Comparison of ENCODE assay signal across 8 mouse cellular contexts in the genomic region with DNA sequence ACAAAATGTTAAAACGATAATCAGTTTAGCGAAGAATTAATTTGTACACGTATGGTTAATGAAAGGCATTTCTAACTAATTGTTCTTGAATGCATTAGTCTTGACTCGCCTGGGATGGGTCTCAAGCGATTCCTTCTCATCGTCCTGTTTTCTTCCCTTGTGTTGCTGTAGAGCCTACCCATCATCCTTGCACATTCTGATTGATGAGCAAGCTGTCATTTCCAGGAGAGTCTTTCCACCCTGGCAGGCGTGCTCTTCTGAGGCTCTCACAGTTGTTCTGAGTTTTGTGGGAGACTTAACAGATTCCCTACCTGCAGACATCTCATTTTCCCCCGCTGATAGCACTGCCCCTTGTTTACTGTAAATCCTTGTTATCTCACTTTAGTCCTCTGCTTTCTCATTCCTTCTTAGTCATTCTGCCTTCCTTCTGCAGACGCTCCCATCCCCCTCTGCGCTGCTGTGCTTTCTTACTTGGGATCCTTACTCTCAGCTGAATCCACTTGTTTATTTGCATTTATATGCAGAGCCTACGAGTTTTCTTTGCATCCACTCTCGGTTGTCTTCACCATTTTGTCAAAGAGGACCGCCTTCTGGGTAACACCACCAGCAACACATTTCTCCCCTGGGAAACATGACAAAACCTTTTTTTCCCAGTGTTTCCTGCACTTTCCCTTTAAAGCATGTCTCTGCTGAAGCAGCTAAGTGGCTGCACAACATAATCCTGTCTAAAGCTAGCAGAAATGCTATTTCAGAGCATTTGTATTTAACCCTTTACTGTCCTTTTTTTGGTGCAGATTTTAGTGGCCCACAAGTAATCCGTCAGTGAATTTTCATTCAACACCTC. TPM values are rescaled to one million over a fixed set of nuclear protein-coding genes. Genes with fewer than 3 reads are reported as not detected.
DNase-seq lines count a peak whose midpoint lies in the region; ATAC-seq and TF ChIP-seq lines count a peak whose summit lies in the region.

No protein-coding gene starts in this region.

- H3K27me3 ChIP-seq in heart, embryonic 14.5 days (ENCODE audit: control insufficient read depth, insufficient read depth, low read length), result no peaks in the 10 kb centered on the region
- H3K27me3 ChIP-seq in forebrain, embryonic 13.5 days, result no peaks in the 10 kb centered on the region
- no peaks in the 10 kb centered on the region for H3K27me3 ChIP-seq in midbrain, embryonic 13.5 days
- H3K27me3 ChIP-seq in liver, postnatal 0 days (ENCODE audit: insufficient read depth, low read length), result no peaks in the 10 kb centered on the region

- TF ChIP-seq CTCF in cortical plate, adult 2 months (IDR thresholded peaks at IDR 0.05; ENCODE audit: extremely low read depth, insufficient read depth, low read length), result no peak
- no peak for TF ChIP-seq CTCF in liver, postnatal 0 days (IDR thresholded peaks at IDR 0.05; ENCODE audit: low read depth)

- no peak for DNase-seq in heart, adult 18-20 months
- DNase-seq in liver, postnatal 0 days, result no peak
- no peak for DNase-seq in cerebellum, adult 11 months
- DNase-seq in spleen, postnatal 4 days (ENCODE audit: low spot score in 2 of 2), result no peak

- TF ChIP-seq POLR2A in cortical plate, adult 2 months (IDR thresholded peaks at IDR 0.05; ENCODE audit: extremely low read depth, insufficient read depth, low read length), result no peak

- no peak for ATAC-seq in heart, embryonic 14.5 days (ENCODE audit: insufficient number of reproducible peaks, insufficient read depth, low FRiP score, low read depth)
- ATAC-seq in forebrain, embryonic 13.5 days, result peak; percentile 63; the same call in 1 of the 2 replicates
- ATAC-seq in midbrain, embryonic 13.5 days, result peak; percentile 81
- ATAC-seq in liver, postnatal 0 days, result no peak

- H3K9ac ChIP-seq in heart, embryonic 14.5 days (ENCODE audit: low read length), result no peak overlapping the region; the same call in 1 of the 2 replicates
- H3K9ac ChIP-seq in forebrain, embryonic 13.5 days, result no peak overlapping the region
- 0 out of 2 replicates have a peak overlapping the region, but pooled peaks have one; percentile 19 for H3K9ac ChIP-seq in midbrain, embryonic 13.5 days (replicated peaks)
- H3K9ac ChIP-seq in liver, postnatal 0 days (replicated peaks), result no peak overlapping the region

- WGBS in heart, embryonic 14.5 days, result 25% methylated on average over 14 of the region's 14 CpGs
- 24% methylated on average over 14 of the region's 14 CpGs for WGBS in forebrain, embryonic 13.5 days
- 19% methylated on average over 14 of the region's 14 CpGs for WGBS in midbrain, embryonic 13.5 days
- WGBS in liver, postnatal 0 days (ENCODE audit: insufficient replicate concordance), result 37% methylated on average over 14 of the region's 14 CpGs

- H3K4me2 ChIP-seq in heart, embryonic 14.5 days (ENCODE audit: low read length), result peak overlapping the region; percentile 49
- H3K4me2 ChIP-seq in forebrain, embryonic 13.5 days, result peak overlapping the region; percentile 50
- H3K4me2 ChIP-seq in midbrain, embryonic 13.5 days (replicated peaks), result peak overlapping the region; percentile 49
- H3K4me2 ChIP-seq in liver, postnatal 0 days (ENCODE audit: low read depth, low read length), result no peak overlapping the region

- no peak for TF ChIP-seq EP300 in liver, postnatal 0 days (IDR thresholded peaks at IDR 0.05; ENCODE audit: low read depth)

- H3K36me3 ChIP-seq in heart, embryonic 14.5 days (ENCODE audit: control insufficient read depth, insufficient read depth, low read length), result no peaks in the 10 kb centered on the region
- no peaks in the 10 kb centered on the region for H3K36me3 ChIP-seq in forebrain, embryonic 13.5 days (ENCODE audit: poor library complexity, severe bottlenecking)
- no peaks in the 10 kb centered on the region for H3K36me3 ChIP-seq in midbrain, embryonic 13.5 days
- no peaks in the 10 kb centered on the region for H3K36me3 ChIP-seq in liver, postnatal 0 days (replicated peaks; ENCODE audit: insufficient read depth, low read length)

- no peak overlapping the region for H3K4me3 ChIP-seq in heart, embryonic 14.5 days (ENCODE audit: control insufficient read depth in 1 of 2, insufficient read depth in 1 of 2, low read depth in 1 of 2, low read length in 2 of 2)
- peak overlapping the region; percentile 12 for H3K4me3 ChIP-seq in cortical plate, adult 2 months (ENCODE audit: insufficient read depth, low read length)
- H3K4me3 ChIP-seq in forebrain, embryonic 13.5 days, result peak overlapping the region; percentile 25
- H3K4me3 ChIP-seq in midbrain, embryonic 13.5 days (replicated peaks), result peak overlapping the region; percentile 20
- no peak overlapping the region for H3K4me3 ChIP-seq in liver, postnatal 0 days (ENCODE audit: low read depth, low read length)

- H3K4me1 ChIP-seq in heart, embryonic 14.5 days (ENCODE audit: control insufficient read depth in 2 of 2, insufficient read depth in 2 of 2, low read length in 2 of 2), result no peaks in the 10 kb centered on the region
- peaks cover 2% of the 10 kb centered on the region; the same call in 1 of the 2 replicates for H3K4me1 ChIP-seq in cortical plate, adult 2 months (ENCODE audit: control insufficient read depth, insufficient read depth, low read length)
- H3K4me1 ChIP-seq in forebrain, embryonic 13.5 days, result peaks cover 14% of the 10 kb centered on the region
- peaks cover 20% of the 10 kb centered on the region for H3K4me1 ChIP-seq in midbrain, embryonic 13.5 days (replicated peaks)
- no peaks in the 10 kb centered on the region for H3K4me1 ChIP-seq in liver, postnatal 0 days (ENCODE audit: insufficient read depth)

- no peaks in the 10 kb centered on the region for H3K9me3 ChIP-seq in heart, embryonic 14.5 days (ENCODE audit: control insufficient read depth, low read length)
- no peaks in the 10 kb centered on the region for H3K9me3 ChIP-seq in forebrain, embryonic 13.5 days (replicated peaks)
- H3K9me3 ChIP-seq in midbrain, embryonic 13.5 days, result no peaks in the 10 kb centered on the region
- no peaks in the 10 kb centered on the region for H3K9me3 ChIP-seq in liver, postnatal 0 days (ENCODE audit: low read length)

- no peak overlapping the region for H3K27ac ChIP-seq in heart, embryonic 14.5 days (replicated peaks in 1 of 2; ENCODE audit: control insufficient read depth in 1 of 2, insufficient read depth in 1 of 2, low read depth in 2 of 2, low read length in 2 of 2)
- no peak overlapping the region for H3K27ac ChIP-seq in cortical plate, adult 2 months (ENCODE audit: insufficient read depth, low read length)
- H3K27ac ChIP-seq in forebrain, embryonic 13.5 days, result no peak overlapping the region; the same call in 1 of the 2 replicates
- peak overlapping the region; percentile 71 for H3K27ac ChIP-seq in midbrain, embryonic 13.5 days
- H3K27ac ChIP-seq in liver, postnatal 0 days (ENCODE audit: low read depth), result no peak overlapping the region

RNA-seq across cellular contexts. Expression of a gene that starts 45.5 kb away (rescaled TPM):
- 5.4 and 6.2 TPM in 2 replicates for polyA plus RNA-seq in heart, embryonic 14.5 days (2014; fragmentation: Nextera tagmentation; extraction: Ambion mirVana)
- 1 to 10 TPM; 2.4 to 3.6 TPM for total RNA-seq in heart, adult 18-20 months (2021)
- 12.6 and 13.3 TPM in 2 replicates for polyA plus RNA-seq in cortical plate, adult 2 months (2012; rRNA removed)
- 21.1 TPM in 2 replicates for polyA plus RNA-seq in forebrain, embryonic 13.5 days (2015; fragmentation: Nextera tagmentation; extraction: Ambion mirVana)
- polyA plus RNA-seq in midbrain, embryonic 13.5 days (2015; fragmentation: Nextera tagmentation; extraction: Ambion mirVana), result 43.4 and 44.2 TPM in 2 replicates
- 0.13 and 0.25 TPM in 2 replicates for polyA plus RNA-seq in liver, postnatal 0 days (2015; fragmentation: Nextera tagmentation; extraction: Ambion mirVana)

Comparison
In these comparisons a context has a peak if more than half of its experiments do, and no peak if none do; other contexts are left out.
1. ATAC-seq: peak in forebrain, embryonic 13.5 days (single experiment) and midbrain, embryonic 13.5 days (single experiment); none in heart, embryonic 14.5 days (single experiment) and liver, postnatal 0 days (single experiment).
2. H3K4me3 ChIP-seq: peak in cortical plate, adult 2 months (single experiment), forebrain, embryonic 13.5 days (single experiment) and midbrain, embryonic 13.5 days (single experiment); none in heart, embryonic 14.5 days (0 of 2) and liver, postnatal 0 days (single experiment).